Mouse (Mus musculus): Measurements from ENCODE around the gene Gjc1. TPM values are rescaled to one million over a fixed set of nuclear protein-coding genes. Genes with fewer than 3 reads are reported as not detected.

Gjc1 gene
- polyA plus RNA-seq, 1 experiment from 2014 or later = 32.8 TPM

DNA sequence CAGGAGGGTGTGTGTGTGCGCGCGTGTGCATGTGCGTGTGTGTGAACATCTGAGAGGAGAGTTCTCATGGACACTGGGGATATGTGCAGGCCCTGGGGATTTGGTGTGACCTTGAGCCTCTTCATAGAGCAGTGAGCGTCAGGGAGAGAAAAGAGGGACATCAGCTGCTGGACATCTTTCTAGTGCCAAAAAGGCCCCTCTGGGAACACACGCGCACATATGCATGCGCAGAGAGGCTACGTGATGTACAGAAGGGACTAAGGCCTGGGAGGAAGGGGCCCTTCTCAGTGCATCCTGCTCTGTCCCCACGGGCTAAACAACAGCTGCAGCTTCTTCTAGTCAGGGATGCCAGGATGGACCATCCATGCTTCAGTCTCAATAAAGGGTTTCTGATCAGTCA is 14.7 kb upstream of the Gjc1 start:
- H3K9me3 ChIP-seq = no peaks in the 10 kb centered on the region
- 76% methylated on average over 10 of the region's 10 CpGs for WGBS
- no peaks in the 10 kb centered on the region for H3K27me3 ChIP-seq
- no peak overlapping the region for H3K4me2 ChIP-seq
- peaks cover 19% of the 10 kb centered on the region for H3K36me3 ChIP-seq
- ATAC-seq (ENCODE audit: low FRiP score, low read depth) = no peak
- no peak overlapping the region for H3K4me3 ChIP-seq
- H3K9ac ChIP-seq = no peak overlapping the region
- H3K4me1 ChIP-seq (replicated peaks) = no peaks in the 10 kb centered on the region
- no peak overlapping the region for H3K27ac ChIP-seq (replicated peaks)

DNA sequence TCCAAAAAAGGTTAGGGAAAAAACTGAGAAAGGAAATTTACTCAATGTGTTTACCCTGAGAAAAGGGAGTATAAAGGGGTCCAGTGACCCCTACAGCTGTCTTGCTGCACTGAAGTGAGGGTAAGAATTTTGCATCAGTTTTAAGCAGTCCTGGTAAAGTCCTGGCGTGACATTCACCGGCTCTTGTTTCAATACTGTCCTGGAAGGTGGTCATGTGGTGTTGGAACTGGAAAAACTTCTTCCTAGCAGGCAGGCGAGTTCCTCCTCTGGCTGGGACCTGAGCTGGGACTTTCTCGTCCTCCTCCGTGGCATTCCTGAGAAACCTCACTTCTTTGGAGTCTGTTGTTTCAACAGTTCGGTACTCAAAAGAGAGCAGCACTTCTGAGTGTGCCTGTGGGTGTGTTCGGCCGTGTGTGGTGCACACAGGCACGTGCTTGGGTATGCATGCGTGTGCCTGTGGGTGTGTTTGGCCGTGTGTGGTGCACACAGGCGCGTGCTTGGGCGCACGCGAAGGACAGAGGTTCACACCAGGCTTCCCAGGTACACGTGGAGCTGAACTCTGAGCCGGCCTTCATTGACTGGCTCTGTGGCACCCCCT is 13.3 kb upstream of the Gjc1 start:
- Histone ChIP-seq H3K36me3 (peaks cover 8% of the 10 kb centered on the region; the same call in 1 of the 2 replicates), H3K9me3 (no peaks in the 10 kb centered on the region), H3K4me1 (replicated peaks) (no peaks in the 10 kb centered on the region), H3K4me2 (no peak overlapping the region), H3K9ac (no peak overlapping the region), H3K27me3 (no peaks in the 10 kb centered on the region), H3K4me3 (no peak overlapping the region), H3K27ac (replicated peaks) (no peak overlapping the region)
- no peak for ATAC-seq (ENCODE audit: low FRiP score, low read depth)
- 73% methylated on average over 18 of the region's 18 CpGs for WGBS

DNA sequence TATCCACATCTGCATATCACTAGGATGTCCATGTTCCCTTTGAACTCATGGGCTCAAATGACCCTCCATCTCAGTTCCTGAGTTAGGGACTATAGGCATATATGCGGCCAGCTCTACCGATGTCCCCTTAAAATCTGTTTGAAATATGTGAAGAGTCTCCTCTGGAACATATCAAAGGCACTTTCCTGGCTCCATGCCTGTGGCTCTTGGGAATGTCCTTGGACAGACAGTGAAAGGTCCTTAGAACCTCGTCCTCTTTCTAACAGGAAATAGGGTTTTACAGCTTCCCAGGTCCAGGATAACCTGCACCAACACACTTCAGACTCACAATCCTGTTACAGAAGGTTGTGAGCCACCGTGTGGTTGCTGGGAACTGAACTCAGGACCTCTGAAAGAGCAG is 10.8 kb upstream of the Gjc1 start:
- ATAC-seq (ENCODE audit: low FRiP score, low read depth) = no peak
- no peak overlapping the region for H3K4me3 ChIP-seq
- 86% methylated on average over 4 of the region's 4 CpGs for WGBS
- H3K27me3 ChIP-seq = no peaks in the 10 kb centered on the region
- H3K9me3 ChIP-seq = no peaks in the 10 kb centered on the region
- no peak overlapping the region for H3K9ac ChIP-seq
- H3K4me1 ChIP-seq (replicated peaks) = no peaks in the 10 kb centered on the region
- H3K4me2 ChIP-seq = no peak overlapping the region
- no peak overlapping the region for H3K27ac ChIP-seq (replicated peaks)
- H3K36me3 ChIP-seq = no peaks in the 10 kb centered on the region

DNA sequence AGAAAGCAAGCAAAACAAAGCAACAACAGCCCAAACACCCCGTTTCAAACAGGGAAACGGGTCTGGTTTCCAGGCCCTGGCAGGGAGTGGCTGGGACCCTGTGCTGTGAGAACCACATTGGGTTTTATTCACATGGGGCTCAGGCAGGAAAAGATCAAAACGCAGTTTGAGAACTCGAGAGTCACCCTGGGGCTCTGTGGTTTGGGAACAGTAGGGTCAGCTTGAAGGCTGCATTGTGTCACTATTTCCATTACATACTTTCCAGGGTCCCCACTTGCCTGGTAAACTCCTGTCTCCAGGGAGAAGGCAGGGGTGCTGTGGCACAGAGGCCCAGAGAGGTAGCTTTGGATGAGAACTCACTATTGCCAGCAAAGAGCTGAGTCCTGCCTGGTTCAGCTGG is 7.6 kb upstream of the Gjc1 start:
- H3K27me3 ChIP-seq = no peaks in the 10 kb centered on the region; the same call in 1 of the 2 replicates
- 58% methylated on average over 4 of the region's 4 CpGs for WGBS
- no peaks in the 10 kb centered on the region for H3K9me3 ChIP-seq
- no peak overlapping the region for H3K27ac ChIP-seq (replicated peaks)
- no peaks in the 10 kb centered on the region for H3K36me3 ChIP-seq
- H3K4me3 ChIP-seq = no peak overlapping the region
- ATAC-seq (ENCODE audit: low FRiP score, low read depth) = no peak
- H3K9ac ChIP-seq = no peak overlapping the region
- H3K4me1 ChIP-seq (replicated peaks) = no peaks in the 10 kb centered on the region
- H3K4me2 ChIP-seq = no peak overlapping the region

DNA sequence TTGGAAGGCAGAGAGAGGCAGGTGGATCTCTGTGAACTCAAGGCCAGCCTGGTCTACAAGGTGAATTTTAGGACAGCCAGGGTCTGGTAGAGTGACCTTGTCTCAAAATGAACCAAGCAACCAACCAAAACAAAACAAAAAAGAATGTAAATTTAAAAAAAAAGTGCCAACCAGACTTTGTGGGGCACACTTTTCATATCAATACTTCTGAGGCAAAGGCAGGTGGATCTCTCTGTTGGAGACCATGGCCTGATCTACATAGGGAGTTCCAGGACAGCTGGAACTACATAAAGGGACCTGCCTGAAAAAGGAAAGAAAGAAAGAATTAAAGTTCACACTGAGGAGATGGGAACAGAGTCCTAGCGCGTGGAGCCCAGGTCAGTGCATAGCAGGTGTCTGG is 7.0 kb upstream of the Gjc1 start:
- ATAC-seq (ENCODE audit: low FRiP score, low read depth) = no peak
- Histone ChIP-seq H3K9me3 (no peaks in the 10 kb centered on the region), H3K27ac (replicated peaks) (no peak overlapping the region), H3K4me1 (replicated peaks) (no peaks in the 10 kb centered on the region), H3K4me2 (no peak overlapping the region), H3K36me3 (no peaks in the 10 kb centered on the region), H3K9ac (no peak overlapping the region), H3K4me3 (no peak overlapping the region), H3K27me3 (no peaks in the 10 kb centered on the region; the same call in 1 of the 2 replicates)
- 67% methylated on average over 2 of the region's 2 CpGs for WGBS

DNA sequence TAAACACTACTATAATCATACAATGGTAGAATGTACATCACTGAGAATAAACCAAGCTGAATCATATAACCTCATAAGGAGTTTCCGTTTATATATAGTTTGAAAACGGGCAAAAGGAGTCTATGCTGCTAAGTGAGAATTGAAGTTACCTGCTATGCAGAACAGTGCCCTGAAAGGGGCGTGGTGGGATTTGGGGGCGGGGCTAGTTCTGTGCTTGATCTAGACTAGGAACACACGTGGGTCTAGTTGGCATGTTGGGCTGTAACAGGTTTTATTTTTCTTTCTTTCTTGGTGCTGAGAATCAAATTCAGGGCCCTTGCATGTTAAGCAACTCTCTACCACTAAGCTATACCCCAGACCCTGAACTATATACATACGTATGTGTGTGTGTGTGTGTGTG is 1.7 kb upstream of the Gjc1 start:
- Histone ChIP-seq H3K27ac (replicated peaks) (no peak overlapping the region), H3K4me3 (no peak overlapping the region), H3K4me1 (replicated peaks) (peaks cover 27% of the 10 kb centered on the region), H3K9ac (no peak overlapping the region), H3K27me3 (no peaks in the 10 kb centered on the region; the same call in 1 of the 2 replicates), H3K9me3 (no peaks in the 10 kb centered on the region), H3K36me3 (no peaks in the 10 kb centered on the region), H3K4me2 (no peak overlapping the region)
- WGBS = 57% methylated on average over 6 of the region's 6 CpGs
- no peak for ATAC-seq (ENCODE audit: low FRiP score, low read depth)

DNA sequence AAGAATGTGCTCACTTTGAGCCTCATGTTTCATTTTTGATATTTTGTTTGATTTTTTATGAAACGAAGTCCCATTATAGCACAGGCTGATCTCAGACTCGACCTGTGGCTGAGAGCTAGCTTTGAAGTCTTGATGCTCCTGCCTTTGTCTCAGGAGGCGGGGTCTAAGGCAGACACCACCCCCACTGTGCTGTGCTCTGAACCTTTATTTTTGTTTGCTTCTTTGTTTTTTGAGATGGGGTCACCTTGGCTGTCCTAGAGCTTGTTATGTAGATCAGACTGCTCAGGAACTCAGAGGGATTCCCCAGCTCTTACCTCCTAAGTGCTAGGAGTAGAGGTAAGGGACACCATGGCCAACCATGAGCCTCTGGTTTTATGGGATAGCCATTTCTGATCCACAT is 932 bp upstream of the Gjc1 start:
- H3K4me3 ChIP-seq = no peak overlapping the region
- no peak overlapping the region for H3K4me2 ChIP-seq
- ATAC-seq (ENCODE audit: low FRiP score, low read depth) = no peak
- no peaks in the 10 kb centered on the region for H3K36me3 ChIP-seq
- no peak overlapping the region for H3K27ac ChIP-seq (replicated peaks)
- no peaks in the 10 kb centered on the region for H3K9me3 ChIP-seq
- no peak overlapping the region for H3K9ac ChIP-seq
- 13% methylated on average over 3 of the region's 3 CpGs for WGBS
- peaks cover 28% of the 10 kb centered on the region for H3K4me1 ChIP-seq (replicated peaks)
- H3K27me3 ChIP-seq = no peaks in the 10 kb centered on the region; the same call in 1 of the 2 replicates

DNA sequence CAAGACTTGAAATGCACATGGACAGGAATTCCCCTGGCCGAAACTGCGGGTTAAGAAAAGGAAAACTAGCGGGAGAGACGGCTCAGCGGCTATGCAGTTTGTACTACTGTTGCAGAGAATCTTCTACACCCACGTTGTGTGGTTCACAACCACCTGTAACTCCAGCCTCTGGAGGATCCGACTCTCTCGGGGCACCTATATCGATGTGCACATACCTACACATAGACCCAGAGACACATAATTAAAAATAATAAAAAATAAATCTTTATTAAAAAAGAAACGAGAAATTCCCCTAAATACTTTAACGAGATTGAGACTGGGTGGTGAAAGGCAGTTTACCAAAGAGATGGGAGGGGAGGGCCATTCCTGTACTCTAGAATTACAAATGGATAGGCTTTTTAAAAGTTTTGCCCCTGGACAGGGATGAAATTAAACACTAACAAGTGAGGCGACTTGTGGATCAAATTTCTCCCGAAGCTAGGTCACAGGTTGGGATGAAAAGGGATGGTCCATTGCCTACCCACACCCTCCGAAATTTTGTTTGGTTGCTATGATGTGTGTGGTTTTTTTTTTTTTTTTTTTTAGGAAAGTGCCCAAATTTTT is 384 bp upstream of the Gjc1 start:
- Histone ChIP-seq H3K27ac (replicated peaks) (peak overlapping the region; percentile 92), H3K9ac (peak overlapping the region; percentile 81; the same call in 1 of the 2 replicates)
- no peak for ATAC-seq (ENCODE audit: low FRiP score, low read depth)

DNA sequence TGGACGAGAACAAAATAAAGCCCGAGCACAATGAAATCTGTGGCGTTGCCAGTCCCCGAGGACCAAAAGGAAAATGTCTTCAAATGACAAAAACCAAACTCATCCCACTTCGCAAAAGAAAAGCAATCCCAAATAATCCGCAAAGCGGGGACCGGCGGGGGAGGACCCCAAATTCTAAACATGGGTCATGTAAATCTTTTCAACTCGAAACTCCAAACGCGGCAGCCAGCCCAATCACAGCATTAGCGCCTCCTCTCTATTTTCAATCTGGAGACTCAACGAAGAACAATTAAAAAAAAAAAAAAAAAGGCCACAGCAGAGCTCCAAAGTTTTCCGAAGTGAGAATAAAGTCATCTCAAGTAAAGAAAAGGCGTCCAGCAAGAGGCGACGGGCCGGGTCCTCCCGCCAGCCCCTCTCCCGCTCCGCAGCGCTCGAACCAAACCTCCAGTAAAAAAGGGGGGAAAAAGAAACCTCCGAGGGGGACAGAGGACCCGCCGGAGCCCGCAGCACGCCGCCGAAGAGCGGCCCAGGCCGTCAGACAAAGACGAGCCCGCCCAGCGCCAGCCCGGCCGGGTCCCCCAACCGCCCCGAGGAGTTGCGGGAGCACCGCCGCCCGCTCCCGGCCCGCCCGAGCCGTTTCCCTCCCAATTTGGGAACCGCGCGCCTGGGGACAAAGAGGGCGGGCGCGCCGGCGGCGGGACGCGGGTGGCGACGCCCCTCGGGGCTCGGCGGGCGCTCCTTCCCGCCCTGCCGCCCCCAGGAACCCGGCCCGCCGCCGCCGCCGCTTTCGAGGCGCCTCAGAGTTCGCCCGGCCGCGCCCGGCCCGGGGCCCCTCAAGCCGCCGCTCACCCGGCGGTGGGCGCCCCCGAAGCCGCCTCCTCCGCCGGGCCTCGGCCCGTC is 1.1 kb downstream of the Gjc1 start:
- under 1% methylated on average over 87 of the region's 92 CpGs for WGBS
- peak; percentile 61 for ATAC-seq (ENCODE audit: low FRiP score, low read depth)
- no peaks in the 10 kb centered on the region for H3K36me3 ChIP-seq
- no peaks in the 10 kb centered on the region for H3K9me3 ChIP-seq
- peak overlapping the region; percentile 92 for H3K27ac ChIP-seq (replicated peaks)
- H3K27me3 ChIP-seq = no peaks in the 10 kb centered on the region; the same call in 1 of the 2 replicates
- peak overlapping the region; percentile 81 for H3K9ac ChIP-seq
- peak overlapping the region; percentile 73 for H3K4me2 ChIP-seq
- peaks cover 28% of the 10 kb centered on the region for H3K4me1 ChIP-seq (replicated peaks)
- H3K4me3 ChIP-seq = peak overlapping the region; percentile 69

More for the DNA sequence above, 384 bp upstream of the Gjc1 start:
- H3K27me3 ChIP-seq = no peaks in the 10 kb centered on the region; the same call in 1 of the 2 replicates
- 6% methylated on average over 14 of the region's 14 CpGs for WGBS
- H3K4me2 ChIP-seq = peak overlapping the region; percentile 73
- no peaks in the 10 kb centered on the region for H3K9me3 ChIP-seq
- H3K4me1 ChIP-seq (replicated peaks) = peaks cover 28% of the 10 kb centered on the region
- no peaks in the 10 kb centered on the region for H3K36me3 ChIP-seq
- H3K4me3 ChIP-seq = peak overlapping the region; percentile 69

DNA sequence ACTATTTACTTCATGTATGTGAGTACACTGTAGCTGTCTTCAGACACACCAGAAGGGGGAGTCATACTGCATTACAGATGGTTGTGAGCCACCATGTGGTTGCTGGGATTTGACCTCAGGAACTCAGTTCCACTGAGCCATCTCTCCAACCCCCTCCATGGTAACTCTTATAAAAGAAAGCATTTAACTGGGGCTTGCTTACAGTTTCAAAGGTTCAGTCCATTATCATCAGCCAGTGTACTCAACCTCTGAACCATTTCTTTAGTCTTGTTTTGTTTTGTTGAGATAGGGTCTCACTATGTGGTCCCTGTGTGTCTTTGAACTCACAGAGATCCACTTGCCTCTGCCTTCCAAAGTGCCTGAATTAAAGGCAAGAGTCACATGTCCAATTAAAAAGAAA is 4.6 kb downstream of the Gjc1 start:
- no peak for ATAC-seq (ENCODE audit: low FRiP score, low read depth)
- Histone ChIP-seq H3K4me3 (no peak overlapping the region), H3K27ac (replicated peaks) (no peak overlapping the region), H3K4me1 (replicated peaks) (peaks cover 26% of the 10 kb centered on the region), H3K36me3 (no peaks in the 10 kb centered on the region), H3K27me3 (no peaks in the 10 kb centered on the region), H3K9me3 (no peaks in the 10 kb centered on the region), H3K4me2 (no peak overlapping the region), H3K9ac (no peak overlapping the region)

DNA sequence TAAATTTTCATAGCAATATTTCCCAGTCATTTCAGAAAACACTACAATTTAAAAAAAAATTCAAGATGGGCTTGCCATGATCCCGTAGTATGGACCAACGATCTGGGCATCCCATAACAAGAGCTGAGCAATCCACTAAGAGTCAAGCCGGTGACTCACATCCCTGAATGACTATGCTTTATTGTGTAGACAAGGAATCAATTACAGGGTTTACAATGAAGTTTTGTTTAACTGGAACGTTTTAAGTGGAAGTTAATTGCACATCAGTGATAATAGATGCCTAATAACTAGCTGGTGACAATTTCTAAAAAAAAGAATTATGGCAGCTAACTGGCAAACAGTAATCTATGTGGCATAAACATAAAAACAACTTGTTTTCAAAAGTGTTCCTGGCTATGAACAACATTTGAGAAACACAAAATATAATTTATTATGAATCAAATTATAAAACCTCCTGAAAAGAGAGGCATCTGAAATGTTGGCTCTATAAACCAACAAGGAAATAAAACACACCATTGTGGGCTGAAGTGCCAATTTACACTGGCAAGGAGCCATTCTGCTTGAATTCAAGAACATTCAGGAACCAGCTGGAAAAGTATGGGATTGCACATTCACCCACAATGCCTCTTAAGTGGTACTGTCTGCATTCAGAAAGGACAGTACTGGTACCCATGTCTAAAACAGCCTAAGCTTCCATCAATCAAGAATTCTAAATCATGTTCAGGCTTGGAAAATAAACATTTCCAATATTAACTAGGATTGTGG is 8.6 kb downstream of the Gjc1 start:
- Histone ChIP-seq H3K4me1 (replicated peaks) (no peaks in the 10 kb centered on the region), H3K27me3 (no peaks in the 10 kb centered on the region)
- 44% methylated on average over 4 of the region's 4 CpGs for WGBS

More for the DNA sequence above, 8.6 kb downstream of the Gjc1 start:
- no peak for ATAC-seq (ENCODE audit: low FRiP score, low read depth)
- Histone ChIP-seq H3K4me2 (no peak overlapping the region), H3K4me3 (no peak overlapping the region), H3K27ac (replicated peaks) (no peak overlapping the region), H3K9me3 (no peaks in the 10 kb centered on the region), H3K36me3 (no peaks in the 10 kb centered on the region), H3K9ac (no peak overlapping the region)

All from hindbrain, embryonic 15.5 days (tissue).